Mouse (Mus musculus): ENCODE results near the gene Hps4.
"Not testable (repeated sequence)": the region's sequence is repeated elsewhere in the genome, so short reads cannot be mapped to it uniquely, and the experiment has no call there.

- not testable (repeated sequence) for TF ChIP-seq CTCF, POLR2A (IDR thresholded peaks at IDR 0.05; ENCODE audit: insufficient read depth, low read depth, low read length)
These were observed 23.5 kb upstream of the Hps4 start for GRCm38 (mm10) chr5:112319343-112319742.

All from olfactory bulb, adult 2 months (tissue).